Mouse (Mus musculus): ENCODE measurements around the gene Cenpo. TPM values are rescaled to one million over a fixed set of nuclear protein-coding genes. Genes with fewer than 3 reads are reported as not detected.
"Not testable (repeated sequence)": the region's sequence is repeated elsewhere in the genome, so short reads cannot be mapped to it uniquely, and the experiment has no call there.

Gene Cenpo
- 19.7 and 25.9 TPM in 2 replicates for total RNA-seq (2014; fragmentation: Nextera tagmentation)
- 41.1 and 51.9 TPM in 2 replicates for total RNA-seq (2017)

GRCm38 (mm10) chr12:4233572-4234508, at the start of gene Cenpo, which contains the start of gene Ptrhd1:
Gene Cenpo, minus strand, starts transcription at chr12:4234294.
Gene Ptrhd1, plus strand, starts transcription at chr12:4234027.
- ATAC-seq (replicated peaks; ENCODE audit: poor library complexity, severe bottlenecking), result peak; percentile 84

DNA sequence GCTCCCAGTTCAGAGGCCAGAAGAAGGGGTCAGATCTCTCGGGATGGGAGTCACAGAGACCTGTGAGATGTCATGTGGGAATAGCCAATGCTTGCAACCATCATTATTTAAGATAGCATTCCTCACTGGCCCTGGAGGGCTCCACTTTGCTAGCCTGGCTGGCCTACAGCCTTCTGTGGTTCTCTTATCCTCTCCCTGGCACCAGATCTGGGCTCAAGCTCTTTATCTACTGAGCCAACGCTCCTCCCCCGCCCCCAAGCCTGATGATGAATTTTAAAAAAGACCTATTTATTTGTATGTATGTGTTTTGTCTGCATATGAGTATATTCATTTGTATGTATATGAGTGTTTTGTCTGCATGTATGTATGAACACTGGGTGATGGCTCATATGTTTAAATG, 45.8 kb upstream of the Cenpo start:
- no peak for ATAC-seq (replicated peaks; ENCODE audit: poor library complexity, severe bottlenecking)

- ATAC-seq (replicated peaks; ENCODE audit: poor library complexity, severe bottlenecking), result peak; percentile 30; the same call in 1 of the 2 replicates
Observed at GRCm38 (mm10) chr12:4278978-4279755, 45.1 kb upstream of the Cenpo start.

DNA sequence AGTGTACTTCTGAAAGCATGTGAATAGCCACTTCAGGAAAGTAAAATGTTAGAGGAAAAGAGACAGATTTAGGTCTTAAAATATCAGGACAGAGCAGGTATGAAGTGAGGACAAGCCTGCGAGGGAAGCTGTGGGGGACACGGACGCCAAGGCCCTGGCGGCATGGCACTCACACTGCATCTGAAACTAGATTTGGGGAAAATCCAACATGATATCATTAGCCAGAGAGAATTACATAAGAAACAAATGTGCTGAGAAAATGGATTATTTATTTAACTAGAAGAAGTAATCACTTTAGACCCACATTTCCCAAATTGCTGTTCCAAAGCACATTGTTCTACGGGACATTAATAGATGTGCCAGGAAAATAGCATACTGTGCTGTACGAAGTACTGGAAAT, 37.0 kb upstream of the Cenpo start:
- ATAC-seq (replicated peaks; ENCODE audit: poor library complexity, severe bottlenecking), result no peak

- no peak for ATAC-seq (replicated peaks; ENCODE audit: poor library complexity, severe bottlenecking)
Observed at GRCm38 (mm10) chr12:4267765-4268164, 33.7 kb upstream of the Cenpo start.

DNA sequence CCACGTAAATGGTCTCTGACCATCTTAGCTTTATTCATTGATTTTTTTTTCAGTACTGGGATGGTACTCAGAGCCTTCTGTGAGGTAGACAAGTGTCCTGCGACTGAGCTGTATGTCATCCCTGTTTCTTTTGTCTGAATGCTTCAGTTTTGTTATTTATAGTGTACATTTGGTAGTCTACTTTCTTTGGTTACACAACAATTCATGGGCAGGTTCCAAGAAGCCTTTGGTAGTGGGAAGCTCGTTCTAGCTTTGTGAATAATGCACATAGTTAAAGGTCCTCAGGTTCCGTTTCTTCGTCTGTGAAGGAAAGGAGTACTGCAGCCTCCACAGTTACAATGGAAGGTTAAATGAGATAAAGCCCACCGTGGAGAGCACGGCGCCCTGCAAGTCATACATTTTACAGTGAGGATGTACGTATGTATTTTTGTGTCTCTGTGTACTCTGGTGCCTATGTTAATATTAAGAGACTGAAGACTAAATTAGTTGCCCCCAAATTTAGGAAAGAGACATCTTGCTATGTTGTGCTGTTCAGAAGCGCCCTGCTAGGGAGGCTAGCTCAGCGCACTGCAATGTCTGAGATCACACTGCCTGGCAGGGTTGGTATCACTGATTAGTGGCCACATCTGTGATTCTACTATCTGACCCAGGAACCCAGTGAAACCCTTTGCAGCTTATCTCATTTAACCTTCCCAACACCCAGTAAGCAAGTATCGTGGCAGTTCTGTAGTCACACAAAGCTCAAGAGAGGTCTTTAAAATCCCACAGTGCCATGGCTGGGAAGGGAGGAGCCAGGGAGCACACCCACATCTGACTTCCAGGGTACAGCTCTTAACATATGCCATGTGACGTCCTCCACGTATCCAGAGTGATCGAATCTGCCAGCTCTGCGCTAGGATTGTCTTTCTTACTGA, 18.9 kb upstream of the Cenpo start:
- ATAC-seq (replicated peaks; ENCODE audit: poor library complexity, severe bottlenecking), result no peak

GRCm38 (mm10) chr12:4249786-4250185, 15.7 kb upstream of the Cenpo start:
- ATAC-seq (replicated peaks; ENCODE audit: poor library complexity, severe bottlenecking), result no peak

GRCm38 (mm10) chr12:4245742-4246141, 11.6 kb upstream of the Cenpo start:
- no peak for ATAC-seq (replicated peaks; ENCODE audit: poor library complexity, severe bottlenecking)

GRCm38 (mm10) chr12:4243805-4244204, 9.7 kb upstream of the Cenpo start:
- ATAC-seq (replicated peaks; ENCODE audit: poor library complexity, severe bottlenecking), result no peak

GRCm38 (mm10) chr12:4240281-4240680, 6.2 kb upstream of the Cenpo start:
- ATAC-seq (replicated peaks; ENCODE audit: poor library complexity, severe bottlenecking), result not testable (repeated sequence)

DNA sequence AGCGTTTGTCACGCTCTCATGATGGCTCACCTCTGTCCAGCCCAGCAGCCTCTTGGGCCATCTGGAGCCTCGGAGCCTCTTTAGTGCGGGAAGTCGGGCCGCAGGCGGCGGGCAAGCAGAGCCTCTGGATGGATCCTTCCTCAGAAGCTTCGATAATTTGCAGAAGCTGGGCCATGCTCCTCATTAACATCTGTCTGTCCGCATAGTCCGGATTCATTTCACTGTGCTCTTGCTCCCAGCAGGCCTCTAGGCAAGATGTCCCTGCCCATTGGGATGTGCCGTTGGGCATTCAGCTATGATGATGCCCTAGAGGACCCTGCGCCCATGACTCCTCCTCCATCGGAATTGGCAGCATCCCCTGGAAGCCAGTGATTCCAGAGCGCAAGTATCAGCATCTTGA, 3.4 kb upstream of the Cenpo start:
- no peak for ATAC-seq (replicated peaks; ENCODE audit: poor library complexity, severe bottlenecking)

GRCm38 (mm10) chr12:4232777-4233176, 1.3 kb downstream of the Cenpo start:
- ATAC-seq (replicated peaks; ENCODE audit: poor library complexity, severe bottlenecking), result no peak

DNA sequence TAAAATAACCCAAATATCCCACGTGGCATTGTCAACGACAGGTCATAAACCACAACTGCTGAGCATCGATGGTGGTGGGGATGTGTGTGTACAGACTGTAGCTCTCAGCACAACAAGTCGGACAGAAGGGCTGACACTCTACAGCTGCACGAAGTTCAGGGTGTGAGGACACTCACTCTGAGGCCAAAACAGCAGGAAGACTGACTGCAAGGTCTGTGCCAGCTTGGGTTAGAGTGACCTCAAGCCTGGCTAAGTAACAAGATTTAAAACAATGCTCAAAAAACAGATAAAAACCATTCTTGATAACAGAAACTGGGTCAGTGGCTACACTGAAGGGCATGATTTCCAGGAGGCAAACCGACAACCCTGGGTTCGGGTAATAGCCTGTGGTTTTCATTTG, 3.9 kb downstream of the Cenpo start:
- no peak for ATAC-seq (replicated peaks; ENCODE audit: poor library complexity, severe bottlenecking)

DNA sequence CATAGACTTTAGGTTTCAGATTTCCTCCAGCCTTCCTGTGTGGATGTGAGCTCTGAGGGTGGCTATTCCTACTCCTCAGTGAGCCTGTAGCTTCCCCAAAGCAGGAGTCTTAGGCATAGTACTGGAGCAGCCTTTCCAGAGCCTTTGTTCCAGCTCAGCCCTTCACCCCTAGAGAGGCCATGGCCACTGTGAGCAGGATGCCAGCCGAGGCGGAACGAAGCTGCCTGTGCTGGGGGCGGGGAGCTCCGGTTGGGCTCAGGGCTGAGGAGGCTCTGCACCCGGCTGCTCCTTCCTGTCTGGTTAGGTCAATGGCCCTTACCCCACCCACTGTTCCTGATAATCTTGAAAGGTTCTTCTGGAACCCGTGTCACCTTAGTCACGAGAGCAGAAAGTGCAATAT, 21.2 kb downstream of the Cenpo start:
- no peak for ATAC-seq (replicated peaks; ENCODE audit: poor library complexity, severe bottlenecking)

DNA sequence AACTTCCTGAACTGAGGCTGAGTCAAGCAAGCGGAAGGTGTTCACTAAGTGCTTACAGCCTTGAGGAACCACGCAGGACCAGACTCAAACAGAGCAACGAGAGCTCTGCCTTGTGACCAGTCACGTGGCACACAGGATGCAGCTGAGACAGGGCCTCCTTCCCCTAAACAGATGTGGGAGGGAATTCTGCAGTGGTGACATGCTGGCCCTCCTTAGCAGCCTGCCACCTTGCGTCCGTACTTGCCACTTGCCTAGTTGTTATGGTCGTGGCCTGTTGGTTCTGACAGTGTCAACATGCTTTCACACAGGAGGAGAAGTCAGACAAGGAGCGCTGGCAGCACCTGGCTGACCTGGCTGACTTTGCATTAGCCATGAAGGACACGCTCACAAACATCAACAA, 22.9 kb downstream of the Cenpo start:
- ATAC-seq (replicated peaks; ENCODE audit: poor library complexity, severe bottlenecking), result peak; percentile 78

- no peak for ATAC-seq (replicated peaks; ENCODE audit: poor library complexity, severe bottlenecking)
Observed at GRCm38 (mm10) chr12:4209196-4209595, 24.9 kb downstream of the Cenpo start.

- ATAC-seq (replicated peaks; ENCODE audit: poor library complexity, severe bottlenecking), result peak; percentile 84
Observed at GRCm38 (mm10) chr12:4208405-4209133, 25.5 kb downstream of the Cenpo start.

GRCm38 (mm10) chr12:4206106-4206505, 28.0 kb downstream of the Cenpo start:
- no peak for ATAC-seq (replicated peaks; ENCODE audit: poor library complexity, severe bottlenecking)

- ATAC-seq (replicated peaks; ENCODE audit: poor library complexity, severe bottlenecking), result no peak
Observed at GRCm38 (mm10) chr12:4202206-4202605, 31.9 kb downstream of the Cenpo start.

Measured in granulocyte monocyte progenitor cell, adult 5-6 weeks (primary cell).